Mouse (Mus musculus) olfactory bulb, adult 2 months (tissue): ENCODE measurements around the gene Tmem273. TPM values are rescaled to one million over a fixed set of nuclear protein-coding genes. Genes with fewer than 3 reads are reported as not detected.

Experiments used
- H3K27ac ChIP-seq: fragments of 200-500 bp; 2 replicates; pipeline ENCODE4 v1.5.1; 2012; ENCODE audit warnings: low read depth, low read length; ENCODE audit not compliant: insufficient read depth
- H3K4me1 ChIP-seq: fragments of 200-500 bp; 2 replicates; pipeline ENCODE4 v1.6.1; 2012; ENCODE audit warnings: low read length; ENCODE audit not compliant: control insufficient read depth, insufficient read depth
- H3K4me3 ChIP-seq: fragments of 200-500 bp; 2 replicates; pipeline ENCODE4 v1.5.1; 2012; ENCODE audit warnings: mild to moderate bottlenecking, low read depth, low read length, moderate library complexity; ENCODE audit not compliant: insufficient read depth
- CTCF ChIP-seq: fragments of 200-500 bp; IDR thresholded peaks from 2 replicates; pipeline ENCODE4 v1.5.1; 2012; ENCODE audit warnings: low read depth, mild to moderate bottlenecking, low read length, moderate library complexity; ENCODE audit not compliant: insufficient read depth
- POLR2A ChIP-seq: fragments of 200-500 bp; IDR thresholded peaks from 2 replicates; pipeline ENCODE4 v1.6.1; 2012; ENCODE audit warnings: mild to moderate bottlenecking, low read depth, low read length, moderate library complexity; ENCODE audit not compliant: insufficient read depth
- WGBS: fragments of 180-500 bp; shearing (Covaris S2); methylation state at CpG from one replicate; pipeline ENCODE4 v1.1.7; 2018; 5-methylcytosine and 5-hydroxymethylcytosine counted together
- polyA plus RNA-seq: library from polyadenylated mRNA; stranded (reverse); fragments of >200 nt; gene quantifications from 2 replicates; pipeline ENCODE4 v1.2.4, GENCODE M21; 2012; ENCODE audit warnings: low replicate concordance; ENCODE audit not compliant: missing spikeins, insufficient read depth, insufficient read length

Tmem273 gene
- polyA plus RNA-seq, 1 experiment, result not detected

DNA sequence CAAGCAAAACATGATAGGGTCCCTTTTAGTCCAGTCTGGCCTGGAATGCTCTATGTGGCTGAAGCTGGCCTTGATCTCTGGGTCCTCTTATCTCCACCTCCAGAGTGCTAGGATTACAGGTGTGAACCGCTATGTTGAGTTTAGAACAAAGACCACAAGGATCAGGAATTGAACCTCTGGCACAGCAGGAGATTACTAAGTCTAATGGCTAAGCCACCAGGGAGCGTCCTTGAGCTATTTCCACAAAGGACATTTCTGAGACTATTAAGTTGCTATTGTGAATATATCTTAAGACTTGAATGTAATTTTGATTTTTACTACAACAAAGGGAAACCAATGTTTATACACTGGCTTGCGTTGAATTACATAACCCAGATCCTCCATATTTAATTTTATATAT is 13.0 kb upstream of the Tmem273 start:
- H3K4me1 ChIP-seq, result no peaks in the 10 kb centered on the region
- no peak overlapping the region for H3K4me3 ChIP-seq
- 54% methylated on average over 3 of the region's 3 CpGs for WGBS
- TF ChIP-seq CTCF (no peak), POLR2A (no peak)
- no peak overlapping the region for H3K27ac ChIP-seq

DNA sequence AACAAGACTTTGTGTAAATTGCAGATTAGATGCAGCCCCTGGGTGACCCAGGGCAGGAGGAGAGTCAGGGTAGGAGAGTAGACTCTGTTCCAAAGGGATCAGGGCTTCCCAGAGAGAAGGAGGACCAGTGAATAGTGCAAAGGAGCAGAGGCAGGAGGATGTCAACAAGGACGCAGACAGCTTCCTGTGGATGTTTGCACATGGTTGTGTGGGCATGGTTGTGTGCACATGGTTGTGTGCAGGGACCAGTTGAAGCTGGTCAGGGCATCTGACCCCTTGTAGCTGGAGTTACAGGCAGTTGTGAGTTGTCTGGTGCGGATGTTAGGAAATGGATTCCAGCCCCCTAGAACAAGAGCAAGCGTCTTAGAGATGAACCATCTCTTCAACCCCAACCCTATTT is 12.3 kb upstream of the Tmem273 start:
- Histone ChIP-seq H3K4me3 (no peak overlapping the region), H3K27ac (no peak overlapping the region), H3K4me1 (no peaks in the 10 kb centered on the region)
- WGBS, result 94% methylated on average over 3 of the region's 3 CpGs
- no peak for TF ChIP-seq POLR2A
- no peak for TF ChIP-seq CTCF

DNA sequence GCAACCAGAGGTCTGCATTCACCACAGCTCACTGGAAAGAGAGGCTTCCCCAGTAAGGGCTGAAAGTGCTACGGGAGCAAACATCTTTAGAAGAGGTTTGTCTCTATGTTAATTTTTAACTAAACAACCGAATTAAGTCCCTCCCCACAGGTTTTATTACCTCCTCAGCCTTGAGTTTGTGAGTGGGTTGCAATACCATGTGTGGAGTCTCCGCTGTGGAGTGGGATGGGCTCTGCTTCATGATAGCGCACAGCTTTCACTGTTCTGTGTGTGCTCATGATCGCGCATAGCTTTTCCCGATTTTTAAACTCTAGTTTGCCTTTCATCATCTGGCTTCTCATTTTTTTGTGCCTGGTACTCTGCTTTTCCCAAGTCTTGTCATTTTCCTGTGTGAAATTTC is 9.7 kb upstream of the Tmem273 start:
- Histone ChIP-seq H3K27ac (no peak overlapping the region), H3K4me1 (no peaks in the 10 kb centered on the region), H3K4me3 (no peak overlapping the region)
- WGBS, result 85% methylated on average over 7 of the region's 7 CpGs
- no peak for TF ChIP-seq CTCF
- TF ChIP-seq POLR2A, result no peak

DNA sequence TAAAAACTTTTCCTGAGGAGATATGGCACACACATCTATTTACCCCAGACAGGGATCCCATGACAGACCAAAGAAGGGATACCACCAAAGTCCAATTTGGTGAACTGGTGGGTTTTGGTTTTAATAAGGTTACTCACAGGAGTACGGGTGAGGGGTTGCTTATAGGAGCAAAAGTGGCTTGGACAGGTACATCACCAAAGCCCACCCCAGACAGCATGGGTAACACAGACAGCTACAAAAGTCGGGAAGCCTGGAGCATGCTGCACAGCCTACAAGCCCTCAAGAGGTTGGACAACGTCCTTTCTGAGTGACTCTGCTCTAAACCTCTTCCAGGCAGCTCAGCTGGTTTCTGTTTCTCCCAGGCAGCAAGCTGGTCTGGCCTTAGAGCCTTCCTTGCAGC is 7.4 kb upstream of the Tmem273 start:
- WGBS, result 83% methylated on average over 3 of the region's 3 CpGs
- Histone ChIP-seq H3K27ac (no peak overlapping the region), H3K4me3 (no peak overlapping the region), H3K4me1 (no peaks in the 10 kb centered on the region)
- no peak for TF ChIP-seq CTCF
- TF ChIP-seq POLR2A, result no peak

DNA sequence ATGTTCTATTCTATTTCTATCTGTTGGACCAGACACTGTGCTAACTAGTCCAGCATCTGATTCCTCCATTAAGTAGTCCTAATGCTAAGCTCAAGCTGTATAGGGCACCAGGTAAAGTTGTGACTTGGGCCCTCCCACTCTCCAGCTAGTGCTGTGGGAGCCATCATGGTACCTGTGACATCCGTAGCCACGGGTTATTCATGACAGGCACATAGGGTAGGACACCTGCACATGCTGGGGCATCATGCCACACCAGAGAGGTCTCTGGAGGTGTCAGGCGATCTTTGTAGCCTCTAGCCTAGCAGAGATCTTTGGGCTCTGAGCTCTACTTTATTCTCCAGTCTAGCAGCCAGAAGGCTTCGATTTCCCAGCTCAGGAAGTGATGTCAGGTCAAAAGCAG is 2.9 kb upstream of the Tmem273 start:
- Histone ChIP-seq H3K27ac (no peak overlapping the region), H3K4me3 (no peak overlapping the region), H3K4me1 (0 out of 2 replicates have a peak, but pooled peaks cover 2% of the 10 kb centered on the region)
- WGBS, result 89% methylated on average over 4 of the region's 4 CpGs
- TF ChIP-seq CTCF (no peak), POLR2A (no peak)

DNA sequence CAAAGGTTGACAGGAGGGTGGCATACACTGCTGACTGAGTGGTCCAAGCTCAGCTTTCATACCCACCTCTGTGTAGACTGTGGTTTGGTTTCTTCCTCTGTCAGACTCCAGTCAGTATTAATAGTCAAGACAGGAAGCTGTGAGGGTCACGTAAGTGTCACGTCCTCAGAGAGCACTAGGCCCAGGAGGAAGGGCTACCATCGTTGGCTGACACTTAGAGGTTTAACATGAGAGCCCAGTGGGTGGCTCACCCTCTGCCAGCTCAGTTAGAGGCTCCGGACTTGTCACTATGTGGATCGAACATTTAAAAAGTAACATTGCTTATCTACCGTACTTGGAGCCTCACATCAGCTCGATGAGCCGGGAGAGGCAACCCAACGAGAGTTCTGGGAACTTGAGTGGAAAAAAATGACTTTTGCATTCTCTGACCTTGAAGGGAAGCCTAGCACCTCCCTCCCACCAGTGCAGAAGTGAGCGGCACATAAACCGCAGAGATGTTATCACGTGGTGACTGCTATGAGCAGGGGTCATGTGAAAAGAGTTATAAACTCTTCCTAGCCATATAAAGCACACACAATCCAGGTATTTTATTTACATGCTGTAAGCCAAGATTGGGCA is 1.5 kb upstream of the Tmem273 start:
- no peak for TF ChIP-seq POLR2A
- TF ChIP-seq CTCF, result no peak
- 88% methylated on average over 12 of the region's 12 CpGs for WGBS
- no peak overlapping the region for H3K4me3 ChIP-seq
- H3K27ac ChIP-seq, result no peak overlapping the region
- H3K4me1 ChIP-seq, result 0 out of 2 replicates have a peak, but pooled peaks cover 2% of the 10 kb centered on the region

DNA sequence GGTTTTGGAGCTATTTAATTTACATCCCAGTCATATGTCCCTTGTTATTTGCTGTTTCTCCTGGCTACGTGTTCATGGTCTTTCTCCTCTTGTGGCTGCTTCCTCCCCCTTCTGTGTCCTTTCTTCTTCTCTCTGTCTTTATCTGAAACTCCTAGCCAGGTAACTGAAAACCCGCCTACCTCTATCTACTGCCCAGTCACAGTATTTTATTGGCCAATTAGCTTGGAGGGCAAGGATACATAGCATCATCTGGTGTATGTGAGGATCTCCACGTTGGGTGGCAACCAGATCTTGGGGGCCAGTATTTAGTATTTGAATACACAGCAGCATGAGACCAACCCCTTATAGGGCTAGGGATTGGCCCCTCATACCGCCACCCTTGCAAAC is 1.0 kb upstream of the Tmem273 start:
- Histone ChIP-seq H3K27ac (no peak overlapping the region), H3K4me3 (no peak overlapping the region), H3K4me1 (0 out of 2 replicates have a peak, but pooled peaks cover 2% of the 10 kb centered on the region)
- TF ChIP-seq POLR2A (no peak), CTCF (no peak)
- WGBS, result 83% methylated on average over 4 of the region's 4 CpGs

DNA sequence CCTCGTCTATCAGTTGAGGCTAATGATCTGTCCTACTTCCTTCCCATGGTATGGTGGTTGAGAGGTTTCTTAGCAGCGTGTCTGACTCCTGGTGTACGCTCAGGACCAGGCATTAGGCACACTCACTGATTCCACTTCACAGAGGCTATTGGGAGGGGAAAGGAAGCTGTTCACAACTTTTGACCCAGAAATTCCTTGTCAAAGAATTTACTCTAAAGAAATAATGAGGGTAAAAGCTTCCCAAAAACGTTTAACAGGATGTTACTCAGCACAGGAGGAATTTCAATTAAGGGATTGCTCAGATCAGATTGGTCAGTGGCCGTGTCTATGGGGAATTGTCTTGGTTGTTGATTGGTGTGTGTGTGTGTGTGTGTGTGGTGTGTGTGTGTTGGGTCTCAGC is 1.9 kb downstream of the Tmem273 start:
- H3K4me3 ChIP-seq, result no peak overlapping the region
- TF ChIP-seq CTCF (no peak), POLR2A (no peak)
- WGBS, result 65% methylated on average over 5 of the region's 5 CpGs
- 0 out of 2 replicates have a peak, but pooled peaks cover 2% of the 10 kb centered on the region for H3K4me1 ChIP-seq
- no peak overlapping the region for H3K27ac ChIP-seq

DNA sequence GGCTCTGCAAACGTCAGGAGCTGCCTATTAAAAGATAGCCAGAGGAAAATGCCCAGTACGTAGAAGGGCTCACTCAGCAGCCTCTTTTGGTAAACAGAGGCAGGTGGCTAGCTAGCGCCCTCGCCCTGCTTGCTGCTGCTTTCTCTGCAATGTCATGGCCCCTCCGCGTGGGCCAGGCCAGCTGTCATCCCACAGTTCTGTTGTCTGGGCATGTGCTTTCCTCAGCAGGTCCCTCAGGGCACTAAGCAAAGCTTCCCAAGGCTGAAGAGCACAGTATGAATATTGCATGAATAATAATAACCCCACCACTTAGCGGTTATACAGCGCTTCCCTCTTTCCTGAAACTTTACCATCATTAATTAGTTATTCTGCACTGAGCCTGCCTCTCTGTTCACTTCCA is 10.6 kb downstream of the Tmem273 start:
- TF ChIP-seq POLR2A (no peak), CTCF (no peak)
- WGBS, result 77% methylated on average over 8 of the region's 8 CpGs
- no peak overlapping the region for H3K4me3 ChIP-seq
- H3K4me1 ChIP-seq, result no peaks in the 10 kb centered on the region
- H3K27ac ChIP-seq, result no peak overlapping the region

DNA sequence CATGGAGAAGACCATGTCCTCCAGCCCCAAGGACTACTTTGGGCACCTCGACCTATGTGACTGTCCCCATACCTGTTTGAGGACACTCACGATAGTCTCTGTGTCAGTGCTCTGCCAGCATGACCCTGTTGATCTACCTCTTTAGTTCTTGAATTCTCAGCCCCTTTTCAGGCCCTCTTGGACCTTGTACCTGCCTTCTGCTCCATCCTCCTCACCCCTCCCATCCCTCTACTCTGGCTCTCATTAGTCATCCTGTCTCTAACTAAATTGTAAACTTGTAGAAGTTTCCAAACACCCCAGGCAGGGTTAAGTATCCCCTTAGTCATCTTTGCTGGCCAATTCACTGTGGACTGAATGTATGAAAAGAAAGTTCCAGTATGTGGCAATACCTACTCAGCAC is 12.0 kb downstream of the Tmem273 start:
- 87% methylated on average over 2 of the region's 2 CpGs for WGBS
- Histone ChIP-seq H3K27ac (no peak overlapping the region), H3K4me1 (no peaks in the 10 kb centered on the region), H3K4me3 (no peak overlapping the region)
- TF ChIP-seq POLR2A (no peak), CTCF (no peak)

DNA sequence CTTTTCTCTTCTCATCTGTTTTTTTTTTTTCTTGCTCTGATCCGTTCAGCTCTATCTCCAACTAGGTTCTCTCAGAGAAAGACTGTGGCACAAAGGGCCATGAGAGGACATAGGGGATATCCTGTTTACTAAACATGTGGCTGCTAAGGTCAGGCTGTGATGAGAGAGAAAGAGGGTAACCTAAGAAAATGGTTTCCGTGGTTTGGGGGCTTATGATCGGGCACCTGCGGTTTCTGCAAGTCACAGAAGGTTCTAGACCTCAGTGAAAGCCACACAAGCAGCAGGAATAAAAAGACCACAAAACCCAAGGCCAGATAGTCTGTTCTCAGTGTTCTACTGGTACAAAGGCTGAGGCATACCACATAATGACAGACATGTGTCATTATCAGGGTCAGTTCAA is 12.6 kb downstream of the Tmem273 start:
- Histone ChIP-seq H3K4me3 (no peak overlapping the region), H3K27ac (no peak overlapping the region), H3K4me1 (no peaks in the 10 kb centered on the region)
- WGBS, result 87% methylated on average over 4 of the region's 4 CpGs
- TF ChIP-seq POLR2A (no peak), CTCF (no peak)
